Mouse (Mus musculus): ENCODE data around the gene Podxl2.

Podxl2 gene

GRCm38 (mm10) chr6:88843781-88844725 lies 30.8 kb downstream of the Podxl2 start:
- DNase-seq (ENCODE audit: low read depth): no peak

GRCm38 (mm10) chr6:88843241-88843640 lies 31.6 kb downstream of the Podxl2 start:
- DNase-seq (ENCODE audit: low read depth): no peak

GRCm38 (mm10) chr6:88842731-88843151 lies 32.1 kb downstream of the Podxl2 start:
- no peak for DNase-seq (ENCODE audit: low read depth)

GRCm38 (mm10) chr6:88841781-88842689 lies 32.8 kb downstream of the Podxl2 start, which contains the start of gene Abtb1:
Abtb1 (minus strand) TSS chr6:88841984.
- DNase-seq (ENCODE audit: low read depth): peak; percentile 100

GRCm38 (mm10) chr6:88841514-88841780 lies 33.4 kb downstream of the Podxl2 start:
- no peak for DNase-seq (ENCODE audit: low read depth)

- DNase-seq (ENCODE audit: low read depth): no peak
Observed at GRCm38 (mm10) chr6:88840791-88841513, 33.9 kb downstream of the Podxl2 start.

GRCm38 (mm10) chr6:88840211-88840610 lies 34.6 kb downstream of the Podxl2 start:
- no peak for DNase-seq (ENCODE audit: low read depth)

GRCm38 (mm10) chr6:88839135-88839970 lies 35.5 kb downstream of the Podxl2 start:
- no peak for DNase-seq (ENCODE audit: low read depth)

- DNase-seq (ENCODE audit: low read depth): no peak
Observed at GRCm38 (mm10) chr6:88838613-88839012, 36.2 kb downstream of the Podxl2 start.

GRCm38 (mm10) chr6:88837999-88838398 lies 36.8 kb downstream of the Podxl2 start:
- DNase-seq (ENCODE audit: low read depth): no peak

GRCm38 (mm10) chr6:88836178-88836819 lies 38.5 kb downstream of the Podxl2 start:
- DNase-seq (ENCODE audit: low read depth): no peak

GRCm38 (mm10) chr6:88835047-88835446 lies 39.8 kb downstream of the Podxl2 start:
- DNase-seq (ENCODE audit: low read depth): no peak

GRCm38 (mm10) chr6:88833340-88834140 lies 41.3 kb downstream of the Podxl2 start:
- DNase-seq (ENCODE audit: low read depth): no peak

GRCm38 (mm10) chr6:88832663-88833062 lies 42.2 kb downstream of the Podxl2 start:
- DNase-seq (ENCODE audit: low read depth): no peak

- DNase-seq (ENCODE audit: low read depth): peak; percentile 65
Observed at GRCm38 (mm10) chr6:88831456-88831855, 43.4 kb downstream of the Podxl2 start.

GRCm38 (mm10) chr6:88830112-88830702 lies 44.6 kb downstream of the Podxl2 start:
- DNase-seq (ENCODE audit: low read depth): no peak

- no peak for DNase-seq (ENCODE audit: low read depth)
Observed at GRCm38 (mm10) chr6:88829579-88829978, 45.3 kb downstream of the Podxl2 start.

- no peak for DNase-seq (ENCODE audit: low read depth)
Observed at GRCm38 (mm10) chr6:88828206-88829009, 46.4 kb downstream of the Podxl2 start.
